Mouse (Mus musculus) monocyte, adult 5-6 weeks (primary cell): ENCODE measurements around the gene Ssh2. TPM values are rescaled to one million over a fixed set of nuclear protein-coding genes. Genes with fewer than 3 reads are reported as not detected.

Source experiments
- total RNA-seq: library from RNA; stranded (forward); fragments of 200-1000, 200-491, 200-594 nt; gene quantifications from 3 replicates; pipeline ENCODE4 v1.2.3, GENCODE M21; 2017

Gene Ssh2
- total RNA-seq, 1 experiment from 2014 or later: 254 TPM

Other genes starting within 250 kb of the Ssh2 start
- gene Slc6a4, start 217.7 kb upstream of the Ssh2 start, total RNA-seq: 5.0 to 11.6 TPM (median 11.4 TPM) in 3 replicates
- gene Nsrp1, start 137.9 kb upstream of the Ssh2 start, total RNA-seq: 38.3 to 53.1 TPM (median 43.4 TPM) in 3 replicates
- 2.4 to 5.0 TPM (median 3.9 TPM) in 3 replicates for gene Efcab5, start 27.3 kb upstream of the Ssh2 start, total RNA-seq
- gene Coro6, start 246.1 kb downstream of the Ssh2 start, total RNA-seq: 0.19 to 1.1 TPM in 2 of 3 replicates, not detected in the other